Mouse (Mus musculus) spleen, postnatal 4 days (tissue): ENCODE data around the gene Gm44511.
"Not testable (repeated sequence)": the region's sequence is repeated elsewhere in the genome, so short reads cannot be mapped to it uniquely, and the experiment has no call there.

Experiments used
- DNase-seq, 2 experiments: peaks; one replicate each; pipeline ENCODE4 v3.0.0; 2022; ENCODE audit warnings: low spot score in 2 of 2

Gm44511 gene

GRCm38 (mm10) chr6:128800696-128801095 lies 25.4 kb downstream of the Gm44511 start:
- peak in 1 of 2 experiments; percentile 31 for DNase-seq

GRCm38 (mm10) chr6:128799896-128800270 lies 26.2 kb downstream of the Gm44511 start:
- DNase-seq = no peak

DNA sequence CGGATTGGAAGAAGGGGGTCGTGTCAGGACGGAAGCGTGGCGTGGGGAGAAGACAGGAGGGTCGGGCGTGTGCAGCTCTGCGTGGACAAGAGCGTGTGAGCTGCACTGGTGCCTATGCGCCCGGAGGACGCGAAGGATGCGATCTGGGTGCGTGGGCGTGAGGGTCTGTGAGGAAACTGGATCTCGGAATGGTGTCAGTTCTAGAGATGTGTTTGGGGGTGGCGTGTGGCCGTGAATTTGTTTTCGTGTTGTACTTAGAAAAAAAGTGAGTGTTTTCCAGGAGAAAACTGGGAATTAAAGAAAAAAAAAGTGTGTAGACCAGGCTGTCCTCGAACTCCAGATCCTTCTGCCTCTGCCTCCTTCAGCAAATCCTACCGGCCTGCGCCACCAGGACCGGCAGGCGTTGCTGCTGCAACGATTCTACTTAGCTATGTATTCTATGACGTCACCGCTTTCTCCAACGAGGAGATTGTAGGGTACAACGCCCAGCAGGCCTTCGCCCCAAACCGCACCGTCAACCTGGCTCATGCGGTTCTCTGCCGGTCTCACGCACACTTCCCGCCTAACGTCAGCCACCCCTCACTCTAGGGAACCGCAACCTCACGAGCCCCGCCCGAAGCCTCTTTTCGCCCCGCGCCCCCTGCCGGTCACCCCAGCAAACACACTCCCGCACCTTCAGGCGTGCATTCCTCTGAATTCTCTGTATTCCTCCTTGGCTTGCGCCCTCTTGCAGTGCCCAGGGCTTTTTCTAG lies 26.8 kb downstream of the Gm44511 start:
- peak; percentile 82 to 90 for DNase-seq

DNA sequence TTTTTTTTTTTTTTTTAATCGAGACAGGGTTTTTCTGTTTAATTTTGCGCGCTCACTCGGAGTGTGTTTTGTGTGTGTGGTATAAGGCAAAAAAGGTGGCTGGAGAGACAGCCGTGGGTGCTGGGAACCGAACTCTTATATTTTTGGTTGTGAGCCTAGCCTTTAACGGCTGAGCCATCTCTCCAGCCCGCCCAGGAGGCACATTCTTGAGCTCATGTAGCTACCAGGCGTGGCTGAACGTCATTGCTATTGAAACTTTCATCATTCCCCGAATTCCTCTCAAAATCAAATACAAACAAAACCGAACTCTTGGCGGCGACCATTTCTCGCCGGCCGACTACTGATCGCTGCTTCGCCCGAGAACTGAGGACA lies 27.4 kb downstream of the Gm44511 start:
- DNase-seq = peak; percentile 71 to 87

- no peak for DNase-seq
Measured at GRCm38 (mm10) chr6:128797936-128798771, 28.0 kb downstream of the Gm44511 start.

- no peak for DNase-seq
Measured at GRCm38 (mm10) chr6:128797185-128797905, 28.8 kb downstream of the Gm44511 start.

- no peak for DNase-seq
Measured at GRCm38 (mm10) chr6:128796321-128796955, 29.7 kb downstream of the Gm44511 start.

DNA sequence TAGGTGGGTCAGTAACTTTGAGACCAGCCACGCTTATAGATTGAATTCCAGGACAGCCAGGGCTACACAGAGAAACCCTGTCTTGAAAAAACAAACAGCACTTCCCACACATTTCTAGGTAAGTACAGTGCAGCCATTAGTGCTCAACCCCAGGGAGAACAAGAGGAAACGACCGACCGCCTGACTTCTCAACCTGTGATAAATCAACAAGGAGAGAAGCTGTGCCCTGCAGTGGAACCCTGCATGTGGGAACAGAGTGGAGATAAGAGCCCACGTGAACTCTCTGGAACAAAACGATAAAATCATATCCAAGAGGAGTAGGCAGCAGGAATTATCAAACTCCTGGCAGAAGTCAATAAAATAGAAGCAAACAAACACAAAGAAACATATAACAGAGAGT lies 32.4 kb downstream of the Gm44511 start:
- no peak for DNase-seq

GRCm38 (mm10) chr6:128790491-128790994 lies 35.6 kb downstream of the Gm44511 start:
- not testable (repeated sequence) for DNase-seq

DNA sequence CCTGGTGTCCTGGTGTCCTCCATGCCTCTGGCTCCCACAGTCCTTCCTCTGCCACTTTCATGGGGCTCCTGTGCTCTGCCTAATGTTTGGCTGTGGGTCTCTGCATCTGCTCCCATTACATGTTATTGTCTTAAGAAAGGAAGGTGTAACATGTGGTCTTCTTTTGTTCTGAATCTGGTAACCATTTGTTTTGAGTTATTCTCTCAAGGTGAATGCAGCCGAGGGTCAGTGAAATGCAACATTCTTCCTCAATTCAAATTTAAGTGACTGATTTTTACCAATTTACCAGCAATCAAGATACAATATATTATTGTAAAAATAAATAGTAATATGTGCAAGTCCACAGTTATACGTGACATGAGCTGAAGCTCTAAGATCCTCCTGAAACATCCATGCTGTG lies 37.0 kb downstream of the Gm44511 start, which contains the start of gene Klrb1c:
TSS of gene Klrb1c (minus strand) at position 101 of the 400 bp plus-strand sequence.
- DNase-seq = no peak

- DNase-seq = no peak
Measured at GRCm38 (mm10) chr6:128788517-128788916, 37.6 kb downstream of the Gm44511 start.

GRCm38 (mm10) chr6:128786396-128786795 lies 39.7 kb downstream of the Gm44511 start:
- not testable (repeated sequence) for DNase-seq

- no peak for DNase-seq
Measured at GRCm38 (mm10) chr6:128769481-128770253, 56.4 kb downstream of the Gm44511 start.

DNA sequence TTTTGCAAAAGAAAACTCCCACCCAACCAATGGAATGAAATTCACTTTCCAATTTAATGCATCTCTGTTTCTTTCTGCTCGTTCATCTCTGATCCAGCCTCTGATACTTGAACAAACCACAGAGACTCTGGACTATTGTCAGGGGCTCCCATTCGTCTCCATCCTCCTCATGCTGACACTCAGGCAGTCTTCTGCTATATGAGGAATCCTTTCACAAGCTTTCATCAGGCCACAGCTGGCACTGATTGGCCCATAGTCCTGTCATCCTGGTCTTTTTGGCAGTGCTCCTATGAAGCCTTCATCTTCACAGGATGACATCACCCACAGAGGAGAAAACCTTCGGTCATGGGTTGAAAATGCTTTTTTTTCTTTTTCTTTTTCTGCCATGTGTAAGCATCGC lies 58.1 kb downstream of the Gm44511 start:
- no peak for DNase-seq

DNA sequence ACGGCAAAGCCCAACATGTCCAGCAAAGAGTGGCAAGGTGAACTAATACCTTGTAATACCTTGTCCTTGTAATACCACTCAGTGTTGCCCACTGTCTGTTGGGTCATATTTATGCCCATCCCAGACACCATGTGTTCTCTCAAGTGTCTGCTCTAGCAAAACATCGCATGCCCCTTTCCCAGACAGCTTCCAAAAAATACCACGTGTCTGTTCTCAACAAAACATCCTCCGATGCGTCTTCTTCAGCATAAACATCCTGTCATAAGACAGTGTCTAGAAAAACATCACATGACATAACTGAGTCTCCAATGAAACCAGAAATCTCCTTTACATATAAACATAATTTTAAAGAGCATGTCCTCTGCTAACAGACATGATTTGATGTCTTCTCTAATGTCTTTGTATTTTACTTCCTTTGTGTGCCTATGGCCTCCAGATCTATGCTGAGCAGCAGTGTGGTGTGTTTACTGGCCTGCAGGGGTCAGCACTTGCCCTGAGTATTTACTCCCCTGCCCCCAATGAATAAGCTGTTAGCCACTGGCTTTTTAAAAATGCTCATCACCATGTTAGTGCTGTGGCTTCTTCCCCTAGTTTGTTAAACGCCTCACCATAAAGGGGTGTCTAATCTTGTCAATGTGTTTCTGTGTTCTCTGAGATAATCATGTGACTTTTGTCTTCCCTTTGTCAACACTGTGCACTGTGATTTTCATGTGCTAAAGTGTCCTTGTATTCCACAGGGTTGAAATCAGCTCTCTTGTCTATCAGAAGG lies 59.4 kb downstream of the Gm44511 start:
- not testable (repeated sequence) for DNase-seq

DNA sequence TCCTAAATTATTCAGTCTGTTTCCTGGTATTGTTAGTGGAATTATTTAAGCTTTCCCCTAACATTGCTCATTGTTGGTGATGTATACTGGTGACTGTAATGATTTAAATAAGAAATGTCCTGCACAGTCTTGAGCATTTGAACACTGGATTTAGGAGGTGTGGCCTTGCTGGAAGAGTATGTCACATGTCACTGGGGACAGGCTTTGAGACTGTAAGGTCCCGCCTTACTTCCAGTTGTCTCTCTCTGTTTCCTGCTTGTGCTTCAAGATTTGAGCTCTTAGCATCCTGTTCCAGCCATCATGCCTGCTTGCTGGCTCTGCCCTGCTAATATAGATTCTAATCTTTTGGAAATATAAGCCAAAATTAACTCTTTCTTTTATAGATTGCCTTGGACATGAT lies 60.9 kb downstream of the Gm44511 start:
- DNase-seq = no peak

- no peak for DNase-seq
Measured at GRCm38 (mm10) chr6:128764598-128764997, 61.5 kb downstream of the Gm44511 start.

DNA sequence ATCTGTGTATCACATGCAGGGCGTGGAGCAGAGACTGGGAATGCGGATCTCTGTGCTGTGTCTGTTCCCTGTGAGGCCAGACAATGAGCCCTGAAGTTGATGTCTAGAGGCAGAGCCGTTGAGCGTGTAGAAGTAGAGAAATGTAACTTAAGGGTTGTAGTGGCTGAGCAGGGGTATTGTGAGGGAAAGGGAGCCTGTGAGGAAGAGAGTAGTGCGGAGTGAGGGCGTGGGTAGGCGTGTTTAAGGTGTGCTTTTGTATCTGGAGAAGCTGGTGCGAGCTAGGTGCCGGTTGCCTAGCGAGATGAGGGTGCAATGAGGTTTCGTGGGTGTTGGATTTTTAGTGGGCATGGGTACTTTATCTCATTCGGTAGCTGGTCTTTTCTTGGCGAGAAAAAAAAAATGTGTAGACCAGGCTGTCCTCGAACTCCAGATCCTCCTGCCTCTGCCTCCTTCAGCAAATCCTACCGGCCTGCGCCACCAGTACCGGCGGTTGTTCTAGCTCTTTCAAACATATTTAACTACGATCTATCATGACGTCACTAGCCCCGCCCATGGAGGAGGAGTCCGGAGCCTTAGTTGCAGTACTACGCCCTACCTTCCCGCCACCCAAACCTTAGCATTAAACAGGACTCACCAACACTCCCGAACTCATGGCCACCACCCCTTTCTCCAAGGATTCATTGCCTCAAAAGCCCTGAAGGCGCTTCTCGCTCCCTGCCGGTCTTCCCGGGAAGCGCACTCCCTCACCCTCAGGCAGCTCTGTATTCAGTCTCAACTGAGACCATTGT lies 62.2 kb downstream of the Gm44511 start:
- peak; percentile 90 to 94 for DNase-seq
